ENCODE assay signal across 8 mouse cellular contexts in the genomic region with DNA sequence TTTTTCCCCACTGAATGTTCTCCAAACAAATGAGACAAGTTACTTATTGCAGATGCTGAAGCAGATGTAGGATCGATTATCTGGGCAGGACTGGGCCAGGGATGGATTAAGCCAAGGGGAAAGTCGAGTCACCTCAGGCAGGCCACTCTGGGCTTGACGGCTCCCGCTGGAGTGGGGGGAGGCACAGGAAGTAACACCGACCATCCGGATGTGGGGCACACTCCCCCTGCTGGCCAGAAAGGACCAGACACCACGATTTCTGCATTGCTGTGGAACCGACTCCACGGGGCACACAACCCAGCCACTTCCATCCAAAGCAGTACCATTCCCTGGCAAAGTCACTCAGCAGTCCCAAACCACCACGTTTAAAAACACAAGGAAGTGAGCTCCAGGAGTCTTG. TPM values are rescaled to one million over a fixed set of nuclear protein-coding genes. Genes with fewer than 3 reads are reported as not detected.
DNase-seq lines count a peak whose midpoint lies in the region; ATAC-seq lines count a peak whose summit lies in the region.

No protein-coding gene starts in this region.

- no peak overlapping the region for H3K4me3 ChIP-seq in forebrain, embryonic 15.5 days

- H3K27ac ChIP-seq in forebrain, embryonic 15.5 days (replicated peaks): no peak overlapping the region

- ATAC-seq in forebrain, embryonic 15.5 days (replicated peaks): no peak

- no peak overlapping the region for H3K9ac ChIP-seq in forebrain, embryonic 15.5 days (replicated peaks)

- H3K9me3 ChIP-seq in forebrain, embryonic 15.5 days: no peaks in the 10 kb centered on the region

- no peaks in the 10 kb centered on the region for H3K36me3 ChIP-seq in forebrain, embryonic 15.5 days

- WGBS in forebrain, embryonic 15.5 days: 66% methylated on average over 10 of the region's 10 CpGs

- no peak overlapping the region for H3K4me2 ChIP-seq in forebrain, embryonic 15.5 days (replicated peaks)

- H3K27me3 ChIP-seq in forebrain, embryonic 15.5 days: no peaks in the 10 kb centered on the region

- DNase-seq in heart, adult 11 months: peak; percentile 88
- no peak for DNase-seq in heart, adult 8-10 months (ENCODE audit: low spot score)
- peak; percentile 29 to 35 for DNase-seq in B cell, adult 2 months
- DNase-seq in brain, adult 2 months (ENCODE audit: low read depth, low spot score): peak; percentile 42
- DNase-seq in gastrocnemius, adult 8-10 months (ENCODE audit: low spot score in 2 of 2): peak; percentile 16 to 45
- peak; percentile 33 for DNase-seq in left cerebral cortex, adult 11 months (ENCODE audit: low spot score)
- peak; percentile 23 for DNase-seq in right cerebral cortex, adult 18-20 months

- no peaks in the 10 kb centered on the region for H3K4me1 ChIP-seq in forebrain, embryonic 15.5 days

RNA-seq across cellular contexts. Expression of gene Mlip, which starts 24.3 kb away (rescaled TPM):
- total RNA-seq in heart, adult 8-10 months (2022): 100 to 1,000 TPM; 140 to 171 (median 168) TPM
- total RNA-seq in gastrocnemius, adult 8-10 months (2022): 100 to 1,000 TPM in 2 of 4 experiments, 10 to 100 TPM in 2; 83.4 to 114 (median 97.6) TPM
- 3.7 and 5.5 TPM in 2 replicates for polyA plus RNA-seq in forebrain, embryonic 15.5 days (2015; fragmentation: Nextera tagmentation; extraction: Ambion mirVana)
